Mouse (Mus musculus) MEL (cell line): Measurements from ENCODE around the gene Adam23. TPM values are rescaled to one million over a fixed set of nuclear protein-coding genes. Genes with fewer than 3 reads are reported as not detected.

Experiments used
- DNase-seq: peaks from one replicate; pipeline ENCODE4 v3.0.0; 2011; ENCODE audit warnings: low read depth, low spot score
- H3K27ac ChIP-seq: 2 replicates; pipeline ENCODE4 v1.5.1; 2012; ENCODE audit warnings: low read depth, mild to moderate bottlenecking, control low read depth, low read length, moderate library complexity; ENCODE audit not compliant: control insufficient read depth
- H3K27me3 ChIP-seq, 2 experiments: fragments of 150-350 bp in 1 of 2; sonication (generic) in 1 of 2; 2 replicates each; pipeline ENCODE4 v1.6.1; 2012; ENCODE audit warnings: low read length in 2 of 2, mild to moderate bottlenecking in 2 of 2, improper control_type of control experiment in 1 of 2, moderate library complexity in 1 of 2; ENCODE audit not compliant: insufficient read depth in 2 of 2, control insufficient read depth in 1 of 2
- H3K36me3 ChIP-seq, 2 experiments: 2 replicates each; pipeline ENCODE4 v1.6.1; 2012 to 2014; ENCODE audit warnings: low read length in 2 of 2, improper control_type of control experiment in 1 of 2, inconsistent platforms in 1 of 2, mild to moderate bottlenecking in 1 of 2; ENCODE audit not compliant: insufficient read depth in 2 of 2, control insufficient read depth in 1 of 2
- H3K4me1 ChIP-seq, 2 experiments: fragments of 150-350 bp in 1 of 2; sonication (generic) in 1 of 2; 2 replicates each; pipeline ENCODE4 v1.6.1; 2012; ENCODE audit warnings: low read length in 2 of 2, improper control_type of control experiment in 1 of 2, mild to moderate bottlenecking in 1 of 2; ENCODE audit not compliant: insufficient read depth in 2 of 2, control insufficient read depth in 1 of 2
- H3K4me3 ChIP-seq, 2 experiments: fragments of 150-350 bp in 1 of 2; sonication (generic) in 1 of 2; 2 replicates each; pipeline ENCODE4 v1.5.1; 2012; ENCODE audit warnings: low read depth in 2 of 2, low read length in 2 of 2, mild to moderate bottlenecking in 2 of 2, moderate library complexity in 2 of 2, control low read depth in 1 of 2, improper control_type of control experiment in 1 of 2; ENCODE audit not compliant: control insufficient read depth in 1 of 2, insufficient read depth in 1 of 2
- H3K79me2 ChIP-seq: 2 replicates; pipeline ENCODE4 v1.6.1; 2012; ENCODE audit warnings: mild to moderate bottlenecking, low read length, moderate library complexity; ENCODE audit not compliant: control insufficient read depth, poor library complexity, insufficient read depth
- H3K9ac ChIP-seq: 2 replicates; pipeline ENCODE4 v1.6.1; 2012; ENCODE audit warnings: low read depth, mild to moderate bottlenecking, control low read depth, low read length, moderate library complexity; ENCODE audit not compliant: control insufficient read depth, poor library complexity, severe bottlenecking
- H3K9me3 ChIP-seq: fragments of 150-350 bp; sonication (generic); replicated peaks from 2 replicates; pipeline ENCODE4 v1.6.1; 2012; ENCODE audit warnings: mild to moderate bottlenecking, low read length, improper control_type of control experiment, moderate library complexity; ENCODE audit not compliant: insufficient read depth
- ETS1 ChIP-seq: IDR thresholded peaks from 2 replicates; pipeline ENCODE4 v1.6.1; 2012; ENCODE audit warnings: low read depth, mild to moderate bottlenecking, inconsistent platforms, low read length, improper control_type of control experiment, moderate library complexity
- GABPA ChIP-seq: IDR thresholded peaks from 2 replicates; pipeline ENCODE4 v1.6.1; 2012; ENCODE audit warnings: low read depth, mild to moderate bottlenecking, inconsistent platforms, low read length, improper control_type of control experiment, moderate library complexity
- GATA1 ChIP-seq: IDR thresholded peaks from 2 replicates; pipeline ENCODE4 v1.6.1; 2011; ENCODE audit warnings: low read depth, low read length, improper control_type of control experiment
- HCFC1 ChIP-seq: IDR thresholded peaks from 2 replicates; pipeline ENCODE4 v1.6.1; 2012; ENCODE audit warnings: low read depth, mild to moderate bottlenecking, inconsistent platforms, low read length, improper control_type of control experiment, moderate library complexity
- MXI1 ChIP-seq: IDR thresholded peaks from 2 replicates; pipeline ENCODE4 v1.6.1; 2011; ENCODE audit warnings: mild to moderate bottlenecking, low read depth, low read length, improper control_type of control experiment
- MYB ChIP-seq: IDR thresholded peaks from 2 replicates; pipeline ENCODE4 v1.6.1; 2011; ENCODE audit warnings: mild to moderate bottlenecking, low read depth, low read length, improper control_type of control experiment
- NELFE ChIP-seq: IDR thresholded peaks from 2 replicates; pipeline ENCODE4 v1.6.1; 2011; ENCODE audit warnings: low read depth, low read length, improper control_type of control experiment
- NRF1 ChIP-seq: IDR thresholded peaks from 2 replicates; pipeline ENCODE4 v1.6.1; 2014; ENCODE audit warnings: low read depth, mild to moderate bottlenecking, inconsistent platforms, low read length, improper control_type of control experiment, moderate library complexity; ENCODE audit not compliant: poor library complexity, insufficient read depth, severe bottlenecking
- POLR2A ChIP-seq, 2 experiments: IDR thresholded peaks; 2 replicates each; pipeline ENCODE4 v1.6.1; 2011 to 2012; ENCODE audit warnings: low read length in 2 of 2, mild to moderate bottlenecking in 2 of 2, control low read depth in 1 of 2, improper control_type of control experiment in 1 of 2, low read depth in 1 of 2, moderate library complexity in 1 of 2; ENCODE audit not compliant: control insufficient read depth in 1 of 2, insufficient read depth in 1 of 2, poor library complexity in 1 of 2
- POLR2AphosphoS5 ChIP-seq: IDR thresholded peaks from 2 replicates; pipeline ENCODE4 v1.6.1; 2012; ENCODE audit warnings: low read depth, borderline replicate concordance, mild to moderate bottlenecking, inconsistent platforms, low read length, moderate library complexity, mixed read lengths
- SMC3 ChIP-seq: IDR thresholded peaks from 2 replicates; pipeline ENCODE4 v1.6.1; 2011; ENCODE audit warnings: low read depth, low read length, improper control_type of control experiment
- TBP ChIP-seq: IDR thresholded peaks from 2 replicates; pipeline ENCODE4 v1.8.0; 2011; ENCODE audit warnings: low read depth, low read length, improper control_type of control experiment
- TCF12 ChIP-seq: IDR thresholded peaks from 2 replicates; pipeline ENCODE4 v1.6.1; 2014; ENCODE audit warnings: low read depth, mild to moderate bottlenecking, inconsistent platforms, low read length, improper control_type of control experiment, moderate library complexity
- ZKSCAN1 ChIP-seq: IDR thresholded peaks from 2 replicates; pipeline ENCODE4 v1.6.1; 2012; ENCODE audit warnings: low read depth, mild to moderate bottlenecking, inconsistent platforms, low read length, improper control_type of control experiment, moderate library complexity
- polyA plus RNA-seq, 2 experiments: library from polyadenylated mRNA; stranded (reverse) in 1 of 2; unstranded in 1 of 2; fragments of >175 nt in 1 of 2; fragments of >200 nt in 1 of 2; gene quantifications; 2 replicates each; pipeline versions ENCODE4 v1.2.1 to v1.2.4; 2012; ENCODE audit warnings: low replicate concordance in 2 of 2, low read depth in 1 of 2; ENCODE audit not compliant: insufficient read length in 2 of 2, insufficient read depth in 1 of 2, missing spikeins in 1 of 2
- total RNA-seq: library from RNA; depleted of rRNA; stranded (reverse); fragments of 300-350 nt; gene quantifications from 2 replicates; pipeline ENCODE4 v1.2.3, GENCODE M21; 2012

The Adam23 gene
- total and polyA plus RNA-seq, 3 experiments = not detected

DNA sequence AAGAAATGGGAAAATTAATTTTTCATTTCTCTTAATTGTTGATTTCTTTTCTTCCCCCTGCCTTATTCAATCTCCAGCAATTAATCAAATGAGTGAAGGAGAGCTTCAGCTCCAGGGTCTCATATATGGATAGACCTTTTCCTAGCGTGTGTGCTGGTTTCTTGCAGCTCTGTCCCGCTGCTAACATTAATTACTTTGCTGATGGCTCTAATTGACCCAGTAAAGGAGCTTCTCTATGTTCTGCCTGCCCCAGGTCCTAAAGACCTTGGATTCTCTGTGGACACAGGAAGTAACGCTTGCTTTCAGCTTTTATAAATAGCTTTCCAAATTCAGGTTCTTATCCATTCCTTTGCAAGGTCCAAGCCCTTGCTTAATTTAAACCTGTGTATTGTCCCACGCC lies 63.1 kb downstream of the Adam23 start:
- Histone ChIP-seq H3K9me3 (no peaks in the 10 kb centered on the region), H3K79me2 (no peaks in the 10 kb centered on the region), H3K9ac (no peak overlapping the region), H3K27ac (no peak overlapping the region), H3K27me3 (no peaks in the 10 kb centered on the region), H3K4me3 (no peak overlapping the region), H3K4me1 (no peaks in the 10 kb centered on the region), H3K36me3 (no peaks in the 10 kb centered on the region)
- DNase-seq = no peak
- TF ChIP-seq GATA1 (no peak), SMC3 (no peak), TCF12 (no peak), MXI1 (no peak), TBP (no peak), NELFE (no peak), GABPA (no peak), MYB (no peak), NRF1 (no peak)

DNA sequence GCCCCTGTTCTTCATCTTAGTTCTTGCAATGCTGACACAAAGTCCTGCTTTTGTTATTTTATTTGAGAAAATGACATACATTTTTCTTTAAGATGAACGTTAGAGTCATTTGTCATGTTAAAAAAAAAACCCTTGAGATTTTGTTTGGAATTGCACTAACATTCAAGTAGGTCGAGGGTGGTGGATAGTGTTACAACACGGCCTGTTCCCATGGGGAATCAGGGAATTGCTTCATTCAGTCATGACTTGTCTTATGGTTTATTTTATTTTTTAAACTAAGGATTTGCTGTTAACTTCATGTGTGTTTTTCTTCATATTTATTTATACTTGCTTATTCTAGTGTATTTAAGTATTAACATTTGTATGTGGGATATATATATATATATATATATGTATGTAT lies 65.7 kb downstream of the Adam23 start:
- Histone ChIP-seq H3K79me2 (no peaks in the 10 kb centered on the region), H3K27ac (no peak overlapping the region), H3K9me3 (no peaks in the 10 kb centered on the region), H3K9ac (no peak overlapping the region), H3K4me1 (no peaks in the 10 kb centered on the region)
- DNase-seq = no peak
- no peak for TF ChIP-seq POLR2A (IDR thresholded peaks at IDR 0.05; ENCODE audit: control insufficient read depth in 1 of 2, insufficient read depth in 1 of 2, low read depth in 1 of 2, low read length in 2 of 2, poor library complexity in 1 of 2)
- TF ChIP-seq, all 39 proteins: peak for 0
- Histone ChIP-seq H3K4me3 (no peak overlapping the region), H3K36me3 (no peaks in the 10 kb centered on the region), H3K27me3 (no peaks in the 10 kb centered on the region)

DNA sequence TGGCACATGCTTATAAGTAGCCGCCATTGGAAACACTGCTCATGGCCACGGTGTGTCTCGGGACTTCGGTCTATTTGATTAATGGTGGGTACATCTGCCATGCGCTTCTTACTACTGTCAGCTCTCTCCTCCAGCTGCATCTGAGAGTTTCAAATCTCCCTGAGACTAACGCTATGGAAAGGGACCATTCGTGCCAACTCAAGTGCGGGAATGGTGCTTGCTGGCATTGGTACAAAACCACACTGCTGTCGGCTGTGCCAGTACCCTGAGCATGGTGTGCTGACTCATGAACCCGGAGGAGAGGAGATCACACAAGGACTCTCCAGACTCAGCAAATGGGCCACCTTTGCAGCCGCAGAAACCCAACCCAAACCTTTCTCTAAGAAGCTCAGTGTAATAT lies 72.1 kb downstream of the Adam23 start:
- no peak for DNase-seq
- H3K4me3 ChIP-seq = no peak overlapping the region
- H3K36me3 ChIP-seq = no peaks in the 10 kb centered on the region
- no peak overlapping the region for H3K9ac ChIP-seq
- no peaks in the 10 kb centered on the region for H3K4me1 ChIP-seq
- H3K9me3 ChIP-seq = no peaks in the 10 kb centered on the region
- no peaks in the 10 kb centered on the region for H3K79me2 ChIP-seq
- H3K27me3 ChIP-seq = no peaks in the 10 kb centered on the region
- no peak overlapping the region for H3K27ac ChIP-seq
- TF ChIP-seq HCFC1 (no peak), ETS1 (no peak), MXI1 (no peak), ZKSCAN1 (no peak), POLR2AphosphoS5 (no peak), TCF12 (no peak), GATA1 (no peak), POLR2A (IDR thresholded peaks at IDR 0.05; ENCODE audit: control insufficient read depth in 1 of 2, insufficient read depth in 1 of 2, low read depth in 1 of 2, low read length in 2 of 2, poor library complexity in 1 of 2) (no peak)
